Mouse (Mus musculus) embryonic stem cell, embryonic (primary cell): Measurements from ENCODE around the gene Fkbp2.

ENCODE experiments used
- CTCF ChIA-PET, 4 experiments: fragments of 300-600 bp in 2 of 4; fragments of 350-600 bp in 2 of 4; sonication (Branson Sonifier 250); formaldehyde crosslinking; loops; one replicate each; lab custom pipeline; 2022; ENCODE audit warnings: inconsistent platforms in 2 of 4; lab: Charles Lee
- POLR2A ChIA-PET, 4 experiments: fragments of 300-600 bp in 2 of 4; fragments of 350-600 bp in 2 of 4; sonication (Branson Sonifier 250); formaldehyde crosslinking; loops; one replicate each; lab custom pipeline; 2022; ENCODE audit warnings: antibody characterized with exemption in 4 of 4, inconsistent platforms in 1 of 4; lab: Charles Lee

Gene Fkbp2

DNA sequence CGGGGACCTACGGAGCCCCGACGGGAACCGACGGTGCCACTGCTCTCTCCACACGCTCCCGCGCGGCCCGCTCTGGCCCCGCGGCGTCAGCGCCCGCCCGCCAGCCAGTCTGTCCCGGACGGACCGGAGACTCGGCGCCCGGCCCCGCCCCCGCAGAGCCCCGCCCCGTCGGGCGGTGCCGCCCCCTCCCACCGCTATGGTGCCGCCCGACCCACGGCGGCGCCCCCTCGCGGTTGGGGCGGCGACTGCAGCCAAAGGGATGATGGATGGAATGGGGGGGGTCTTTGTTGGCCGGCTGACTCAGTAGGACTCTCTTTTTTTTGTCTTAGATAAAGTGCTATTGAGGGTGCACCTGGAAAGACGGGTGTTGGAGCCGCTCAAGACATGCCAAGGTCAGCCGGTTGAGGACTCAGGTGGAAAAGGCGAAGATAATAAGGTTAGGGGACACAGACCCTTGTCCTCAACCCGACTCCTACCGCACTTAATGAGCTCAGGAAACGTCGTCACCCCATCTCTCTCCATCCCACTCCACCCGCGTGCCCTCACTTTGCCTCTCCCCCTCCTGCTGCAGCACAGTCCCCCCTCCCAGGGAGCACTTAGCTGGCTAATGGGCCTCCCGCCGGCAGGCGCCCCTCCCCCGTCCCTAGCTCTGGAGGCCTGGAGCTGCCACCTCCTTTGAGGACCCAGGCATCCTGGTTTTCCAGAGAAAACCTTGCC, 10.5 kb downstream of the Fkbp2 start:
- POLR2A ChIA-PET: interaction anchor here (0.6 to 6.9 kb wide), 34 partner anchors 8 to 1512 kb away, joined by 3 to 134 read pairs (median 4); partner anchors contain the start of genes Fkbp2 (in 3 of the 4), Gpr137 (in 2 of the 4), Nudt22 (in 2 of the 4) and Trpt1 (in 2 of the 4)
- CTCF ChIA-PET: interaction anchor here (0.5 to 6.1 kb wide), 44 partner anchors 8 to 593 kb away, joined by 3 to 89 read pairs (median 4); partner anchors contain the start of genes Fkbp2 (in 3 of the 4), Dnajc4 (in 2 of the 4), Bad (in 1 of the 4) and Catsperz (in 1 of the 4)

DNA sequence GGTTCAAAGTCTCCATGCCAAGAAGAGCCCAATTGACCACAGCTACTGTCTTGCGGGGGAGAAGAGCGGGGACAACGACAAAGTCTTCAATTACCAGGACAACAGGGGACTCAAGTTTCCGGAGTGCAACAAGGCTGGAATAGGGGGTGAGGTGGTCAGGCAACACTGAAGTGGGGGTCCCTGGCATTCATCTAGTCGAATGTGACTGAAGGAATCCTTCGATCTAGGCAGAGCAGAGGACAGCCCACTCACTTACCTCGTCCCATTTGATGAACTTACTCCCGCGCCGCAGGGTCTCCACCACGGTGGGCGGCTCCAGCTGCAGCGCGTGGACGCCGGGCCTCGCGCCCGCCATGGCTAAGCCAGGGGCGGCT, 11.0 kb downstream of the Fkbp2 start:
- POLR2A ChIA-PET: interaction anchor here in 3 of 4 experiments (0.6 to 6.9 kb wide), 16 partner anchors 8 to 1060 kb away, joined by 3 to 134 read pairs (median 7); partner anchors contain the start of genes Fkbp2 (in 3 of the 3), Nudt22 (in 2 of the 3), Trpt1 (in 2 of the 3) and Stip1 (in 1 of the 3)
- CTCF ChIA-PET: interaction anchor here (1.0 to 6.1 kb wide), 13 partner anchors 10 to 131 kb away, joined by 3 to 89 read pairs (median 10); partner anchors contain the start of genes Fkbp2 (in 3 of the 4), Catsperz (in 1 of the 4), Dnajc4 (in 1 of the 4) and Esrra (in 1 of the 4)

GRCm38 (mm10) chr19:6968491-6969271, 11.6 kb downstream of the Fkbp2 start:
- CTCF ChIA-PET: interaction anchor here in 3 of 4 experiments (2.2 to 6.1 kb wide), 4 partner anchors 10 to 16 kb away, joined by 14 to 89 read pairs (median 34); partner anchors contain the start of gene Fkbp2 (in 2 of the 3)
- POLR2A ChIA-PET: interaction anchor here in 3 of 4 experiments (0.6 to 6.9 kb wide), 10 partner anchors 8 to 1745 kb away, joined by 3 to 134 read pairs (median 4); partner anchors contain the start of genes Fkbp2 (in 2 of the 3), Nudt22 (in 1 of the 3) and Trpt1 (in 1 of the 3)

- POLR2A ChIA-PET: interaction anchor here in 3 of 4 experiments (0.6 to 12.2 kb wide), 19 partner anchors 9 to 567 kb away, joined by 3 to 134 read pairs (median 4); partner anchors contain the start of genes Bad (in 2 of the 3), Dnajc4 (in 2 of the 3), Gpr137 (in 2 of the 3) and Nudt22 (in 2 of the 3)
- CTCF ChIA-PET: interaction anchor here (0.5 to 7.6 kb wide), 9 partner anchors 13 to 122 kb away, joined by 3 to 41 read pairs (median 4); partner anchors contain the start of genes Catsperz (in 1 of the 4) and Plcb3 (in 1 of the 4)
These were observed 23.8 kb downstream of the Fkbp2 start for GRCm38 (mm10) chr19:6956461-6956860.

DNA sequence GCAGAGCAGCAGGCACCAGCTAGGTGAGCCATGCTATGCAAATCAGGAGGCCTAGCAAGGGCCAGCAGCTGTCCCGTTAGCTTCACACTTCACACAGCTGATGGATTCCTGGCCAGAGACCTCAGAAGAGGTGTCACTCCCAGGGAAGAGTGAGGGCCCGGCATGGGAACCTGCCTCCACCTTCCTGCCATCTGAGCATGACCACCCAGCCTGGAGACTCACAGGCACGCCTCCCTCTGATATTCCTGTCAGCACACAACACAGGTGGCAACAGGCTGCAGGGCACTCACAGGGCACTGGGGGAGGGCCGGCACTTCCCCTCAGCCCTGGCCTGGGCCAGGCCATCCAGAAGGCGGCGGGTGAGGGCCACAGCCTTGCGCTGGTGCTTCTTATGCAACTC, 24.9 kb downstream of the Fkbp2 start:
- CTCF ChIA-PET: interaction anchor here in 3 of 4 experiments (1.2 to 7.6 kb wide), 6 partner anchors 14 to 65 kb away, joined by 3 to 41 read pairs (median 5); no protein-coding TSS in a partner anchor
- POLR2A ChIA-PET: interaction anchor here in 3 of 4 experiments (0.9 to 12.2 kb wide), 12 partner anchors 8 to 41 kb away, joined by 3 to 134 read pairs (median 4); partner anchors contain the start of genes Dnajc4 (in 2 of the 3), Nudt22 (in 2 of the 3), Trpt1 (in 2 of the 3) and Bad (in 1 of the 3)

DNA sequence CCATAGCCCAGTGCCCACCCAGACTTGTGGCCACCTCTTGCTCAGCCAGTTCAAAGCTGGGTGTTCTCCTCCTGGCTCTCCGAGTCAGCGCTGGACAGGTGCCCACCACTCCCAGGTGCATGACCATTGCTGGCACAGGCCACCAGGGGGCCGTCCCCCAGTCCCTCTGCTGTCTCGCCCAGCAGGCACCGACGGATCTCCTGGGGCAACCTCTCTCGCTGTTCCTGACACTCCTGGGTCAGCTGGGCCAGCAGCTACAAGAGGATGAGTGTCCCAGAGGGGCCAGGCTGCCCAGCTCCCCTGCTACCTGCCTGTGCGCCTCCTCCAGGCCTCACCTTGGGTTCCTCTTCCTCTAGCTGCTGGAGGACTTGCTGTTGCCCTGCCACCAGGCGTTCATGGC, 26.3 kb downstream of the Fkbp2 start:
- ChIA-PET CTCF (interaction anchor here in 2 of 4 experiments (1.2 to 7.6 kb wide), 4 partner anchors 11 to 25 kb away, joined by 3 to 42 read pairs (median 28); partner anchors contain the start of gene Fkbp2 (in 1 of the 2)), POLR2A (interaction anchor here in 3 of 4 experiments (0.9 to 12.2 kb wide), 11 partner anchors 10 to 384 kb away, joined by 3 to 134 read pairs (median 13); partner anchors contain the start of genes Bad (in 2 of the 3), Gpr137 (in 2 of the 3), Esrra (in 1 of the 3) and Fkbp2 (in 1 of the 3))

DNA sequence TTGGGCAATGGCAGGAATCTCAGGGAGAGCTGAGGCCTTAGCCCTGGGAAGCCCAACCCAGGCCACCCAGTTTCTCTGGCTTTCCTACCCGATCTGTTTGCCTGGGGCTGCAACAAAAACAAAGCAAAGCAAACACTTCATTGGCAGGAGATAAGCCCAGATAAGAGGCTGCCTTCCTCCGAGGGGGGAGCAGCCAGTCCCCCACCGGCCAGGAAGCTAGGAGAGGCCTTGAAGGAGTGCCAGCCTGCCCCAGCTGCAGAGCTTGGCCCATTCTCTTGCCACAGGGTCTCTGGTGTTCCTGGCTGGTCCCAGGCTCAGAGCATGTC, 27.6 kb downstream of the Fkbp2 start:
- CTCF ChIA-PET: interaction anchor here in 1 of 4 experiments (0.8 to 7.6 kb wide), 5 partner anchors 10 to 350 kb away, joined by 3 to 42 read pairs (median 19); partner anchors contain the start of genes Bad, Fkbp2 and Gpr137
- POLR2A ChIA-PET: interaction anchor here (0.5 to 12.2 kb wide), 31 partner anchors 8 to 319 kb away, joined by 3 to 134 read pairs (median 8); partner anchors contain the start of genes Bad (in 4 of the 4), Gpr137 (in 4 of the 4), Fkbp2 (in 2 of the 4) and Nudt22 (in 2 of the 4)

- CTCF ChIA-PET: interaction anchor here in 3 of 4 experiments (0.6 to 7.6 kb wide), 14 partner anchors 10 to 349 kb away, joined by 3 to 42 read pairs (median 4); partner anchors contain the start of genes Bad (in 1 of the 3), Esrra (in 1 of the 3), Fkbp2 (in 1 of the 3) and Gpr137 (in 1 of the 3)
- POLR2A ChIA-PET: interaction anchor here (0.5 to 12.2 kb wide), 47 partner anchors 10 to 1771 kb away, joined by 3 to 134 read pairs (median 6); partner anchors contain the start of genes Bad (in 4 of the 4), Gpr137 (in 4 of the 4), Fkbp2 (in 3 of the 4) and Esrra (in 2 of the 4)
These were observed 28.1 kb downstream of the Fkbp2 start for GRCm38 (mm10) chr19:6951994-6952711.

DNA sequence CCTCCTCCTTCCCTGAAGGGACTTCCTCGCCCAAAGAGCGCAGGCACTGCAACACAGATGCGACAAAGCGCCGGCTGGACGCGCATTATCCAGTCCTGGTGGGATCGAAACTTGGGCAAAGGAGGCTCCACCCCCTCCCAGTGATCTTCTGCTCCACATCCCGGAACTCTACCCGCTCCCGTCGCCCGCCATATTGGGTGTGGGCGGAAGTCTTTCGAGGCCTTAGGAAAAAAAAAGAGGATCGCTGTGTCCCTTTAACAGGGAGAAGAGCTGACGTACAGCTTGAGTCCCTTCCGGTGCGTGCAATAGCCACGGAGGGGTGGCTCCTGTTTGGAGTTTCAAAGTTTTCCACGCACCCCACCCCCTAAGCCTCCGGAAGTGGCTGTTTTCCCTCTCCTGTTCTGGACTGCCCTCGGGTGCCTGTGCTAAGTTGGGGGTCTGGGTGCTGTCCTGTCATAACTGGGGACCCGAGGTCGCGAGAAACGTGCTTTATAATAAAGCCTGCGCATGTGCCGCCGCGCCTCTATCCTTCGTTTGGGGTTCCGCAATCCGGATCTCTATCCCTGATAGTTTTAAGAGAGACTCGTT, 28.8 kb downstream of the Fkbp2 start:
- CTCF ChIA-PET: interaction anchor here in 3 of 4 experiments (0.6 to 7.6 kb wide), 19 partner anchors 9 to 120 kb away, joined by 3 to 42 read pairs (median 4); partner anchors contain the start of genes Bad (in 2 of the 3), Gpr137 (in 2 of the 3), Esrra (in 1 of the 3) and Fkbp2 (in 1 of the 3)
- POLR2A ChIA-PET: interaction anchor here (0.6 to 12.2 kb wide), 53 partner anchors 9 to 1772 kb away, joined by 3 to 134 read pairs (median 5); partner anchors contain the start of genes Bad (in 4 of the 4), Gpr137 (in 4 of the 4), Fkbp2 (in 3 of the 4) and Esrra (in 2 of the 4)

GRCm38 (mm10) chr19:6950613-6951153, 29.6 kb downstream of the Fkbp2 start:
- ChIA-PET POLR2A (interaction anchor here (0.7 to 12.2 kb wide), 49 partner anchors 8 to 1773 kb away, joined by 3 to 134 read pairs (median 5); partner anchors contain the start of genes Bad (in 4 of the 4), Gpr137 (in 4 of the 4), Fkbp2 (in 3 of the 4) and Esrra (in 2 of the 4)), CTCF (interaction anchor here in 3 of 4 experiments (0.7 to 7.6 kb wide), 15 partner anchors 8 to 499 kb away, joined by 3 to 42 read pairs (median 4); partner anchors contain the start of genes Bad (in 3 of the 3), Gpr137 (in 3 of the 3), Esrra (in 1 of the 3) and Fkbp2 (in 1 of the 3))

DNA sequence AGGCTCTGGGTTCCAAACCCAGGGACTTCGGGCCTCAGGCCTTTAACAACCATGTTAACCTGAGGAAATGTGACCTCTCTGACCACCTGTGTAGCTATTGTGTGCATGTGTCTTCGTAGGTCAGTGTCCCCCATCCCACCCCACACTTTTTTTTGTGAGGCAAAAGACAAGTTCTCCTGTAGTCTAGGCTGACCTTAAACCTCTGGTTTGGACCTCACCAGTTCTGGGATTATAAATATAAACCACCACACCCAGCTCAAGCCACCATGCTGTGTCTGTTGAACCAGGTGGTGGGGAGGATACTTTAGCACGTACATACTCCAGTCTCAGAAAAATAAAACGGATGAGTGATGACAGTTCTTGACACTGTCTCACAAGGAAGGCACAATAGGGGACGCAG, 30.4 kb downstream of the Fkbp2 start:
- POLR2A ChIA-PET: interaction anchor here (0.6 to 12.2 kb wide), 19 partner anchors 8 to 90 kb away, joined by 3 to 134 read pairs (median 14); partner anchors contain the start of genes Bad (in 4 of the 4), Gpr137 (in 4 of the 4), Esrra (in 2 of the 4) and Fkbp2 (in 2 of the 4)

DNA sequence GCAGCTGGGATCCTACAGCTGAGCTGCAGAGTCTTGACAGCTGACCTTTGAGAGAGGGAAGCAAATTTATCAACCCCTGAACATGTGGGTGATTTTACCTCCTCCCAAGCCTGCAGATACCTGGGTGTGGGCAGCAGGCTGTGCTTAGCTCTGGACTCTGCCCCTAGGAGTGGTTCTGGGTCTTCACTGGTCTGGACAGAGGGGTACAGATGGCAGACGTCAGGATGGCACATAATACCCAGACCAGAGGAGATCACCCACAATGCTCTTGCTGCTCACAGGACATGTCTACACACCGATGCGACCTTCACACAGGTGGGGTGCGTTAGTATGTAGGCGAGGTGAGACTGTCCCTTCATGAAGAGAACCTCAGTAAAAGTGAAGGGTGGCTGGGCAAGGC, 30.8 kb downstream of the Fkbp2 start:
- CTCF ChIA-PET: interaction anchor here in 3 of 4 experiments (0.5 to 7.6 kb wide), 7 partner anchors 7 to 532 kb away, joined by 3 to 42 read pairs (median 8); partner anchors contain the start of genes Bad (in 1 of the 3), Fkbp2 (in 1 of the 3) and Gpr137 (in 1 of the 3)

More for the DNA sequence above, 30.4 kb downstream of the Fkbp2 start:
- CTCF ChIA-PET: interaction anchor here in 2 of 4 experiments (1.2 to 7.6 kb wide), 7 partner anchors 7 to 90 kb away, joined by 3 to 42 read pairs (median 8); partner anchors contain the start of genes Bad (in 1 of the 2), Fkbp2 (in 1 of the 2), Gpr137 (in 1 of the 2) and Stip1 (in 1 of the 2)

DNA sequence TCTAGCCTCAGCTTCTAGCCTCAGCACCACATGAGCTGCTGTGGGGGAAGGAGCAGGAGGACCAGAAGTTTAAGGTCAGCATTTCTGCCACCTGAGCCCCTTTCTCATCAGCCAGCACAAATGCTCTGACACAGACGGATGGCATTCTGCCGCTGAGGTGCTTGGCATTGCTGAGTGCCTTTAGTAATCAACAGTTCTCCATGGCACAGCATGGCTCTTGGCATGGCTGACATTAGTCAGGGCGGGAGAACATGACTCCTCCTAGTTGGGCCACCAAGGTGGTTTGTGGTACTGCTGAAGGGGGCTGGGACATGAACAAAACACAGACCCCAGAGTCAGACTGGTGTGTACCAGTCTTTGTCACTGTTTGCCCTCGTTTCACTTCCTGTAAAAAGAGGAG, 32.1 kb downstream of the Fkbp2 start:
- POLR2A ChIA-PET: interaction anchor here in 3 of 4 experiments (0.5 to 12.2 kb wide), 21 partner anchors 9 to 1752 kb away, joined by 3 to 134 read pairs (median 4); partner anchors contain the start of genes Cox8a (in 1 of the 3), Esrra (in 1 of the 3), Kcnk4 (in 1 of the 3) and Plcb3 (in 1 of the 3)
- CTCF ChIA-PET: interaction anchor here in 2 of 4 experiments (0.7 to 1.4 kb wide), 4 partner anchors 12 to 948 kb away, joined by 4 to 5 read pairs (median 4); no protein-coding TSS in a partner anchor

More for the DNA sequence above, 30.8 kb downstream of the Fkbp2 start:
- POLR2A ChIA-PET: interaction anchor here in 3 of 4 experiments (1.4 to 12.2 kb wide), 11 partner anchors 7 to 91 kb away, joined by 3 to 134 read pairs (median 23); partner anchors contain the start of genes Bad (in 2 of the 3), Esrra (in 2 of the 3), Gpr137 (in 2 of the 3) and Fkbp2 (in 1 of the 3)
